Mouse (Mus musculus): ENCODE measurements at regions not wholly inside any gene's neighbourhood (a gene's known extent, or its start where the extent isn't known, plus 50 kb on each side); places are given as distances from the start of the nearest gene placed in this dataset.

- no peak for DNase-seq (ENCODE audit: low spot score in 2 of 2)
Observed at GRCm38 (mm10) chr10:25032625-25033024, 105.3 kb upstream of the Arg1 start.

- DNase-seq (ENCODE audit: low spot score in 2 of 2) = no peak
Observed at GRCm38 (mm10) chr10:25029387-25029915, 102.2 kb upstream of the Arg1 start.

GRCm38 (mm10) chr10:25023601-25024157, 96.4 kb upstream of the Arg1 start:
- DNase-seq (ENCODE audit: low spot score in 2 of 2) = no peak

- DNase-seq (ENCODE audit: low spot score in 2 of 2) = no peak
Observed at GRCm38 (mm10) chr10:25023044-25023540, 95.8 kb upstream of the Arg1 start.

GRCm38 (mm10) chr10:25018946-25019345, 91.7 kb upstream of the Arg1 start:
- DNase-seq (ENCODE audit: low spot score in 2 of 2) = no peak

GRCm38 (mm10) chr10:25017843-25018242, 90.6 kb upstream of the Arg1 start:
- DNase-seq (ENCODE audit: low spot score in 2 of 2) = no peak

- no peak for DNase-seq (ENCODE audit: low spot score in 2 of 2)
Observed at GRCm38 (mm10) chr10:25016110-25016509, 88.8 kb upstream of the Arg1 start.

GRCm38 (mm10) chr10:25012129-25012528, 84.8 kb upstream of the Arg1 start:
- no peak for DNase-seq (ENCODE audit: low spot score in 2 of 2)

GRCm38 (mm10) chr10:25001299-25001698, 74.0 kb upstream of the Arg1 start:
- no peak for DNase-seq (ENCODE audit: low spot score in 2 of 2)

- DNase-seq (ENCODE audit: low spot score in 2 of 2) = no peak
Observed at GRCm38 (mm10) chr10:25000231-25001222, 73.2 kb upstream of the Arg1 start.

- DNase-seq (ENCODE audit: low spot score in 2 of 2) = no peak
Observed at GRCm38 (mm10) chr10:24999807-25000206, 72.5 kb upstream of the Arg1 start.

- DNase-seq (ENCODE audit: low spot score in 2 of 2) = no peak
Observed at GRCm38 (mm10) chr10:24997661-24998060, 70.4 kb upstream of the Arg1 start.

GRCm38 (mm10) chr10:24995751-24996150, 68.5 kb upstream of the Arg1 start:
- no peak for DNase-seq (ENCODE audit: low spot score in 2 of 2)

- DNase-seq (ENCODE audit: low spot score in 2 of 2) = no peak
Observed at GRCm38 (mm10) chr10:24989965-24990653, 62.8 kb upstream of the Arg1 start.

- DNase-seq (ENCODE audit: low spot score in 2 of 2) = no peak
Observed at GRCm38 (mm10) chr10:24984801-24985200, 57.5 kb upstream of the Arg1 start.

GRCm38 (mm10) chr10:24981763-24982162, 54.5 kb upstream of the Arg1 start:
- DNase-seq (ENCODE audit: low spot score in 2 of 2) = no peak

Data from natural killer cell, adult 2 months (primary cell).